34 mouse cellular contexts compared by ENCODE assay signal in the genomic region with DNA sequence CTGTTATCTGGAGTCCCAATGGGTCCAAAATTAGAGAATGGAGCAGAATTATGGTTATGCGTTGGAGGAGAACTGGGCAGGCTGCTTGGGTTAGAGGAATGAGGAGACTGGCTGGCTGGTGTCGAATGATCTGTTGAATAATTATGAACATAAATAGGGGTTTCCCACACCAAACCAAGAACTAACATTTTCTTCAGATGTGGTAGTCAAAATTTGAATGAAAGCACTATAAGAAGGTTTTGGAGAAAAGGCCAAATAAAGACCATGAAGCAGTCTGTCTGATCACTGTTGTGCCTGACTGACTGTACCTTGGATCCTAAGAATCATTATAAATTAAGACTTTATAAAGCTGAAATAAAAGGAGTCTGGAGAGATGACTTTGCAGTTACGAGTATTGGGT.
"Had no signal": no experiment of that assay in that cellular context is flagged by ENCODE, and none has a peak within 500 bp of the region (broad histone marks: within the 10 kb centered on the region; RNA-seq: fewer than 3 reads in every experiment).

No protein-coding gene starts in this region.

- H3K9me3 ChIP-seq: heart, embryonic 10.5 days; heart, embryonic 12.5 days; heart, embryonic 13.5 days; heart, embryonic 15.5 days; hindbrain, embryonic 10.5 days; hindbrain, embryonic 12.5 days; hindbrain, embryonic 13.5 days; hindbrain, embryonic 15.5 days; intestine, embryonic 15.5 days; kidney, embryonic 15.5 days had no signal

- H3K9ac ChIP-seq: heart, embryonic 12.5 days; heart, embryonic 13.5 days; heart, embryonic 15.5 days; hindbrain, embryonic 12.5 days; hindbrain, embryonic 13.5 days; hindbrain, embryonic 14.5 days; hindbrain, embryonic 15.5 days; intestine, embryonic 15.5 days; kidney, embryonic 15.5 days had no signal

- H3K4me1 ChIP-seq: heart, embryonic 10.5 days; hindbrain, embryonic 10.5 days; hindbrain, embryonic 12.5 days; hindbrain, embryonic 13.5 days; hindbrain, embryonic 15.5 days; intestine, embryonic 15.5 days; kidney, embryonic 15.5 days had no signal

- H3K4me3 ChIP-seq: heart, embryonic 10.5 days; heart, embryonic 12.5 days; heart, embryonic 13.5 days; heart, embryonic 15.5 days; hindbrain, embryonic 10.5 days; hindbrain, embryonic 12.5 days; hindbrain, embryonic 13.5 days; hindbrain, embryonic 15.5 days; intestine, embryonic 15.5 days; kidney, embryonic 15.5 days; left cerebral cortex, adult 2 months had no signal

- H3K27ac ChIP-seq: heart, embryonic 10.5 days; heart, embryonic 13.5 days; heart, embryonic 15.5 days; hindbrain, embryonic 10.5 days; hindbrain, embryonic 12.5 days; hindbrain, embryonic 13.5 days; hindbrain, embryonic 14.5 days; hindbrain, embryonic 15.5 days; hindbrain, postnatal 0 days; intestine, embryonic 15.5 days; kidney, embryonic 15.5 days; kidney, postnatal 0 days; left cerebral cortex, adult 2 months had no signal

- H3K4me2 ChIP-seq: heart, embryonic 11.5 days; heart, embryonic 12.5 days; heart, embryonic 13.5 days; heart, embryonic 15.5 days; hindbrain, embryonic 12.5 days; hindbrain, embryonic 13.5 days; hindbrain, embryonic 14.5 days; hindbrain, embryonic 15.5 days; intestine, embryonic 15.5 days; kidney, embryonic 15.5 days had no signal

- H3K27me3 ChIP-seq: heart, embryonic 12.5 days; heart, embryonic 13.5 days; heart, embryonic 15.5 days; hindbrain, embryonic 12.5 days; hindbrain, embryonic 13.5 days; hindbrain, embryonic 15.5 days; intestine, embryonic 15.5 days; kidney, embryonic 15.5 days had no signal

- ATAC-seq: hindbrain, embryonic 16.5 days; hindbrain, postnatal 0 days; intestine, embryonic 15.5 days; intestine, embryonic 16.5 days; intestine, postnatal 0 days had no signal

- DNase-seq: heart, postnatal 10 days; heart, postnatal 14 days; heart, postnatal 36 days; heart, postnatal 4 days; kidney, adult 11 months; kidney, adult 18-20 months; kidney, adult 2 months; kidney, adult 8-10 months; kidney, adult 9 months; kidney, postnatal 10 days; kidney, postnatal 14 days; kidney, postnatal 25 days; kidney, postnatal 36 days; kidney, postnatal 4 days; layer of hippocampus, adult 9-11 months; layer of hippocampus, postnatal 36 days had no signal
